27 mouse cellular contexts compared by ENCODE assay signal in genomic region chr19:17784401-17785192, GRCm38 (mm10). TPM values are rescaled to one million over a fixed set of nuclear protein-coding genes. Genes with fewer than 3 reads are reported as not detected.
DNase-seq lines count a peak whose midpoint lies in the region; ATAC-seq lines count a peak whose summit lies in the region.
"Had no signal": no experiment of that assay in that cellular context is flagged by ENCODE, and none has a peak within 500 bp of the region (broad histone marks: within the 10 kb centered on the region; RNA-seq: fewer than 3 reads in every experiment).

No protein-coding gene starts in this region.

- H3K27me3 ChIP-seq in midbrain, embryonic 11.5 days (ENCODE audit: control insufficient read depth, insufficient read depth, low read length) = no peaks in the 10 kb centered on the region
- no peaks in the 10 kb centered on the region for H3K27me3 ChIP-seq in midbrain, embryonic 13.5 days
- H3K27me3 ChIP-seq: CH12.LX; embryonic facial prominence, embryonic 13.5 days; embryonic facial prominence, embryonic 15.5 days; forebrain, embryonic 12.5 days; Patski had no signal

- no peak overlapping the region for H3K27ac ChIP-seq in midbrain, embryonic 11.5 days (ENCODE audit: low read depth, low read length)
- no peak overlapping the region for H3K27ac ChIP-seq in midbrain, embryonic 13.5 days
- H3K27ac ChIP-seq: embryonic facial prominence, embryonic 13.5 days; embryonic facial prominence, embryonic 15.5 days; forebrain, embryonic 10.5 days; forebrain, embryonic 12.5 days had no signal

- peak; percentile 60 to 88 for DNase-seq in adrenal gland, adult (ENCODE audit: inconsistent age in 2 of 2, low spot score in 1 of 2)
- no peak for DNase-seq in adrenal gland, postnatal 4 days (ENCODE audit: low spot score in 2 of 2)
- DNase-seq in adrenal gland, adult 8-10 months = peak; percentile 54
- DNase-seq in adrenal gland, postnatal 25 days = no peak
- DNase-seq in midbrain, embryonic 11.5 days (ENCODE audit: low spot score, missing footprints) = peak; percentile 53
- DNase-seq: B cell, adult 2 months; cerebellum, adult 11 months; cerebellum, adult 18-20 months; cerebellum, adult 8-10 months; cerebellum, adult 9-11 months; cerebellum, postnatal 14 days; cerebellum, postnatal 36 days; embryo, embryonic 11 days had no signal

- no peaks in the 10 kb centered on the region for H3K36me3 ChIP-seq in midbrain, embryonic 11.5 days (ENCODE audit: control insufficient read depth, insufficient read depth, low read length)
- H3K36me3 ChIP-seq in midbrain, embryonic 13.5 days = no peaks in the 10 kb centered on the region
- H3K36me3 ChIP-seq: embryonic facial prominence, embryonic 15.5 days; forebrain, embryonic 10.5 days; forebrain, embryonic 12.5 days; G1E had no signal

- WGBS in midbrain, embryonic 11.5 days = 88% methylated on average over 2 of the region's 2 CpGs
- whole genome bisulfite sequencing in midbrain, embryonic 13.5 days = 95% methylated on average over 2 of the region's 2 CpGs

- H3K9me3 ChIP-seq in midbrain, embryonic 11.5 days (ENCODE audit: control insufficient read depth, low read length) = no peaks in the 10 kb centered on the region
- H3K9me3 ChIP-seq in midbrain, embryonic 13.5 days = no peaks in the 10 kb centered on the region
- H3K9me3 ChIP-seq: embryonic facial prominence, embryonic 13.5 days; embryonic facial prominence, embryonic 15.5 days; forebrain, embryonic 10.5 days; forebrain, embryonic 12.5 days; G1E had no signal

- no peak overlapping the region for H3K9ac ChIP-seq in midbrain, embryonic 11.5 days (ENCODE audit: low read length)
- H3K9ac ChIP-seq in midbrain, embryonic 13.5 days (replicated peaks) = no peak overlapping the region
- H3K9ac ChIP-seq: embryonic facial prominence, embryonic 13.5 days; embryonic facial prominence, embryonic 15.5 days; forebrain, embryonic 12.5 days had no signal

- no peak for ATAC-seq in midbrain, embryonic 11.5 days (ENCODE audit: low FRiP score)
- no peak for ATAC-seq in midbrain, embryonic 13.5 days
- ATAC-seq: activated CD4-positive, CD25-positive, alpha-beta regulatory T cell, adult 4 months; CD4-positive, CD25-positive, alpha-beta regulatory T cell, adult 4 months; forebrain, embryonic 14.5 days; forebrain, embryonic 16.5 days; Patski had no signal

- no peaks in the 10 kb centered on the region for H3K4me1 ChIP-seq in midbrain, embryonic 11.5 days (ENCODE audit: control insufficient read depth, insufficient read depth, low read length)
- no peaks in the 10 kb centered on the region for H3K4me1 ChIP-seq in midbrain, embryonic 13.5 days (replicated peaks)
- H3K4me1 ChIP-seq: embryonic facial prominence, embryonic 13.5 days; embryonic facial prominence, embryonic 15.5 days; forebrain, embryonic 10.5 days; forebrain, embryonic 12.5 days had no signal

- H3K4me2 ChIP-seq in midbrain, embryonic 11.5 days = no peak overlapping the region
- H3K4me2 ChIP-seq in midbrain, embryonic 13.5 days (replicated peaks) = no peak overlapping the region
- H3K4me2 ChIP-seq: embryonic facial prominence, embryonic 13.5 days; embryonic facial prominence, embryonic 15.5 days; forebrain, embryonic 12.5 days had no signal

- H3K4me3 ChIP-seq in midbrain, embryonic 11.5 days (ENCODE audit: low read depth, low read length) = no peak overlapping the region
- H3K4me3 ChIP-seq in midbrain, embryonic 13.5 days (replicated peaks) = no peak overlapping the region
- H3K4me3 ChIP-seq: embryonic facial prominence, embryonic 13.5 days; embryonic facial prominence, embryonic 15.5 days; erythroblast, embryonic 14.5 days; forebrain, embryonic 10.5 days; forebrain, embryonic 12.5 days had no signal

RNA-seq across cellular contexts. Expression of gene Pcsk5, which starts 52.8 kb away (rescaled TPM):
- total RNA-seq in adrenal gland, postnatal 4 days (2021) = 100 to 1,000 TPM; 103 to 104 TPM
- total RNA-seq in adrenal gland, adult 8-10 months (2022) = 100 to 1,000 TPM; 179 to 277 (median 199) TPM
- total RNA-seq in adrenal gland, postnatal 25 days (2021) = 185 and 217 TPM in 2 replicates
- polyA plus RNA-seq in midbrain, embryonic 11.5 days (2014; fragmentation: Nextera tagmentation; extraction: Ambion mirVana) = 6.5 and 6.9 TPM in 2 replicates
- polyA plus RNA-seq in midbrain, embryonic 13.5 days (2015; fragmentation: Nextera tagmentation; extraction: Ambion mirVana) = 6.1 and 7.1 TPM in 2 replicates
- total RNA-seq: CH12.LX; common myeloid progenitor, adult 5-6 weeks had no signal
- polyA plus RNA-seq: activated CD4-positive, CD25-positive, alpha-beta regulatory T cell, adult 4 months; CD4-positive, CD25-positive, alpha-beta regulatory T cell, adult 4 months; erythroblast, embryonic 14.5 days; G1E had no signal

Comparison
In these comparisons a context has a peak if more than half of its experiments do, and no peak if none do; other contexts are left out.
1. DNase-seq: peak in adrenal gland, adult (2 of 2), adrenal gland, adult 8-10 months (single experiment) and midbrain, embryonic 11.5 days (single experiment); none in adrenal gland, postnatal 4 days (0 of 2) and adrenal gland, postnatal 25 days (single experiment).